Comparison of ENCODE assay signal across 11 mouse cellular contexts in the genomic region with DNA sequence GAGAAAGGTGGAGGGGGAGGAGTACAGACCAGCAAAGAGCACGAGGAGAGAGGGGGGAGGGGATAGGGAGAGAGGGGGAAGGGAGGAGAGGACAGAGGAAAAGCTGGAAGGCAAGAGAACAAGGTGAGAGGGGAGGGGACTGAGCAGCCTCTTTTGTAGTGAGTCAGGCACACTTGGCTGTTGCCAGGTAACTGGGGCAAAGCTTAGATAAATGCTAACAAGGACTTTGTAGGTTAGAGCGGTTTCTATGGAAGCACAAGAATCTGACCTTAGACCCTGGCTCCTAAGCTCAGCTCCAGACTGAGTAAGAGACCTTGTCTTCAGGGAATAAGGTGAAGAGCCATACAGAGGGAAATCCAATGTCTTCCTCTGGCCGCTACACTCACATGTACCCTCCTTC. TPM values are rescaled to one million over a fixed set of nuclear protein-coding genes. Genes with fewer than 3 reads are reported as not detected.
DNase-seq lines count a peak whose midpoint lies in the region; ATAC-seq and TF ChIP-seq lines count a peak whose summit lies in the region.
"Had no signal": no experiment of that assay in that cellular context is flagged by ENCODE, and none has a peak within 500 bp of the region (broad histone marks: within the 10 kb centered on the region; RNA-seq: fewer than 3 reads in every experiment).

No protein-coding gene starts in this region.

- DNase-seq in embryo, embryonic 11.5 days (ENCODE audit: low read depth, low spot score) = peak; percentile 3
- DNase-seq in kidney, adult 8-10 months = peak; percentile 11 to 47
- DNase-seq in lung, postnatal 25 days (ENCODE audit: low spot score) = peak; percentile 12
- no peak for DNase-seq in c-Kit-positive CD71-positive TER-119-positive erythroid progenitor cells, embryonic 14.5 days (ENCODE audit: low spot score)
- DNase-seq in left cerebral cortex, postnatal 4 days = no peak
- no peak for DNase-seq in gastrocnemius, postnatal 10 days
- DNase-seq: cerebellum, postnatal 10 days; heart, postnatal 14 days; thymus, postnatal 25 days had no signal

- H3K4me3 ChIP-seq in ES-Bruce4 (ENCODE audit: low read depth, low read length) = no peak overlapping the region

- H3K4me1 ChIP-seq in ES-Bruce4 (ENCODE audit: control insufficient read depth, insufficient read depth, low read length) = no peaks in the 10 kb centered on the region

- TF ChIP-seq POLR2A in ES-Bruce4 (IDR thresholded peaks at IDR 0.05; ENCODE audit: insufficient read depth, low read length) = no peak

- H3K27me3 ChIP-seq in ES-Bruce4 (ENCODE audit: control insufficient read depth, insufficient read depth, low read length, poor library complexity, severe bottlenecking) = no peaks in the 10 kb centered on the region

- TF ChIP-seq CTCF in ES-Bruce4 (IDR thresholded peaks at IDR 0.05; ENCODE audit: low read depth, low read length) = no peak

- no peaks in the 10 kb centered on the region for H3K36me3 ChIP-seq in ES-Bruce4 (ENCODE audit: control insufficient read depth, insufficient read depth, low read length, poor library complexity, severe bottlenecking)

- no peaks in the 10 kb centered on the region for H3K9me3 ChIP-seq in ES-Bruce4 (replicated peaks; ENCODE audit: control insufficient read depth, insufficient read depth, low read length, poor library complexity, severe bottlenecking)

- intact Hi-C loops in left cerebral cortex, postnatal 4 days (cut with DNase I) = no loop called here

- ATAC-seq in erythroid progenitor cell, adult 5-6 weeks (replicated peaks; ENCODE audit: low FRiP score, poor library complexity, severe bottlenecking) = no peak

- no peak overlapping the region; the same call in 1 of the 2 replicates for H3K27ac ChIP-seq in ES-Bruce4 (ENCODE audit: insufficient read depth, low read length)

- TF ChIP-seq EP300 in ES-Bruce4 (IDR thresholded peaks at IDR 0.05; ENCODE audit: insufficient read depth, low read depth, low read length) = peak; percentile 76

- no peak overlapping the region for H3K9ac ChIP-seq in ES-Bruce4 (ENCODE audit: low read depth, poor library complexity, severe bottlenecking)

RNA-seq across cellular contexts. Expression of a gene that starts 21.7 kb away (rescaled TPM):
- polyA plus RNA-seq in ES-Bruce4 (2011; ENCODE audit: insufficient read depth, insufficient read length, low read depth, missing spikeins) = 4.4 and 5.5 TPM in 2 replicates
- not detected for total RNA-seq in left cerebral cortex, postnatal 4 days (2021)
- total RNA-seq in gastrocnemius, postnatal 10 days (2021) = under 1 TPM in 1 of 2 experiments, not detected in 1; 0.45 TPM
- 2.1 and 2.2 TPM in 2 replicates for total RNA-seq in erythroid progenitor cell, adult 5-6 weeks (2015; ENCODE audit: low replicate concordance)
- total RNA-seq in erythroid progenitor cell, adult 5-6 weeks (2017; ENCODE audit: low replicate concordance) = 0.64 TPM in 1 of 2 replicates, not detected in the other

RNA-seq across cellular contexts. Expression of a gene that starts 51.4 kb away (rescaled TPM):
- polyA plus RNA-seq in ES-Bruce4 (2011; ENCODE audit: insufficient read depth, insufficient read length, low read depth, missing spikeins) = 56.4 and 59.8 TPM in 2 replicates
- 10 to 100 TPM; 46.4 to 48.6 TPM for total RNA-seq in left cerebral cortex, postnatal 4 days (2021)
- 10 to 100 TPM; 17.1 to 17.6 TPM for total RNA-seq in gastrocnemius, postnatal 10 days (2021)
- 0.42 and 2.2 TPM in 2 replicates for total RNA-seq in erythroid progenitor cell, adult 5-6 weeks (2015; ENCODE audit: low replicate concordance)
- 0.23 and 1.3 TPM in 2 replicates for total RNA-seq in erythroid progenitor cell, adult 5-6 weeks (2017; ENCODE audit: low replicate concordance)

RNA-seq across cellular contexts. Expression of a gene that starts 55.0 kb away (rescaled TPM):
- 95.5 and 98.7 TPM in 2 replicates for polyA plus RNA-seq in ES-Bruce4 (2011; ENCODE audit: insufficient read depth, insufficient read length, low read depth, missing spikeins)
- total RNA-seq in left cerebral cortex, postnatal 4 days (2021) = 100 to 1,000 TPM; 119 to 129 TPM
- total RNA-seq in gastrocnemius, postnatal 10 days (2021) = 10 to 100 TPM; 44.4 to 49.1 TPM
- 7.6 and 12.6 TPM in 2 replicates for total RNA-seq in erythroid progenitor cell, adult 5-6 weeks (2015; ENCODE audit: low replicate concordance)
- total RNA-seq in erythroid progenitor cell, adult 5-6 weeks (2017; ENCODE audit: low replicate concordance) = 4.7 TPM in 1 of 2 replicates, not detected in the other

Comparison
In these comparisons a context has a peak if more than half of its experiments do, and no peak if none do; other contexts are left out.
1. DNase-seq: peak in embryo, embryonic 11.5 days (single experiment), kidney, adult 8-10 months (2 of 2) and lung, postnatal 25 days (single experiment); none in c-Kit-positive CD71-positive TER-119-positive erythroid progenitor cells, embryonic 14.5 days (single experiment), left cerebral cortex, postnatal 4 days (single experiment) and gastrocnemius, postnatal 10 days (single experiment).
2. RNA of a gene that starts 51.4 kb away (total RNA-seq): 46.4 to 48.6 TPM in left cerebral cortex, postnatal 4 days and 17.1 to 17.6 TPM in gastrocnemius, postnatal 10 days; 0.23 to 2.2 TPM in erythroid progenitor cell, adult 5-6 weeks; every median in the first group is over 4 times any median in the second.